Mouse (Mus musculus) heart, embryonic 15.5 days (tissue): ENCODE results near the gene Lgals3bp. TPM values are rescaled to one million over a fixed set of nuclear protein-coding genes. Genes with fewer than 3 reads are reported as not detected.
A peak's percentile ranks its signal among the peaks of the same experiment; 100 is the strongest.

Experiments
- ATAC-seq: fragments of 200-750 bp; cut with Nextera tagmentation; replicated peaks from 2 replicates; pipeline ENCODE4 v1.8.0; 2017; ENCODE audit warnings: low read depth, moderate TSS enrichment; ENCODE audit not compliant: insufficient number of reproducible peaks, insufficient read depth, low FRiP score
- H3K27ac ChIP-seq: fragments of 300-500 bp; sonication (generic); 2 replicates; pipeline ENCODE4 v1.5.1; 2015; ENCODE audit warnings: mild to moderate bottlenecking, inconsistent platforms
- H3K27me3 ChIP-seq: fragments of 300-500 bp; sonication (generic); 2 replicates; pipeline ENCODE4 v1.6.1; 2015; ENCODE audit warnings: inconsistent platforms
- H3K36me3 ChIP-seq: fragments of 300-500 bp; sonication (generic); 2 replicates; pipeline ENCODE4 v1.6.1; 2015; ENCODE audit warnings: mild to moderate bottlenecking, inconsistent platforms
- H3K4me1 ChIP-seq: fragments of 300-500 bp; sonication (generic); replicated peaks from 2 replicates; pipeline ENCODE4 v1.6.1; 2015; ENCODE audit warnings: inconsistent platforms
- H3K4me2 ChIP-seq: fragments of 300-500 bp; sonication (generic); 2 replicates; pipeline ENCODE4 v1.6.1; 2015; ENCODE audit warnings: inconsistent platforms, mild to moderate bottlenecking, moderate library complexity
- H3K4me3 ChIP-seq: fragments of 300-500 bp; sonication (generic); 2 replicates; pipeline ENCODE4 v1.5.1; 2015; ENCODE audit warnings: mild to moderate bottlenecking, inconsistent platforms
- H3K9ac ChIP-seq: fragments of 300-500 bp; sonication (generic); 2 replicates; pipeline ENCODE4 v1.6.1; 2015; ENCODE audit warnings: mild to moderate bottlenecking, inconsistent platforms
- H3K9me3 ChIP-seq: fragments of 300-500 bp; sonication (generic); replicated peaks from 2 replicates; pipeline ENCODE4 v1.6.1; 2016; ENCODE audit warnings: inconsistent platforms
- WGBS: fragments of 180-500 bp; shearing (Covaris S2); methylation state at CpG from one replicate; pipeline ENCODE4 v1.1.7; 2015; ENCODE audit warnings: mixed read lengths; 5-methylcytosine and 5-hydroxymethylcytosine counted together
- polyA plus RNA-seq: library from polyadenylated mRNA; unstranded; fragments of >200 nt; fragmentation: Nextera tagmentation; extraction: Ambion mirVana; gene quantifications from 2 replicates; pipeline ENCODE4 v1.2.1, GENCODE M21; 2015

Lgals3bp gene
- polyA plus RNA-seq = 9.6 and 20.7 TPM in 2 replicates

- no peak; the same call in 1 of the 2 replicates for ATAC-seq
Measured at GRCm38 (mm10) chr11:118401760-118402280, at the start of gene Lgals3bp. Lgals3bp (minus strand) TSS chr11:118402092.

GRCm38 (mm10) chr11:118451211-118451610, 49.3 kb upstream of the Lgals3bp start:
- no peaks in the 10 kb centered on the region for H3K36me3 ChIP-seq
- H3K4me1 ChIP-seq = no peaks in the 10 kb centered on the region
- no peak overlapping the region for H3K9ac ChIP-seq
- 83% methylated on average over 6 of the region's 6 CpGs for WGBS
- H3K4me3 ChIP-seq = no peak overlapping the region
- H3K4me2 ChIP-seq = no peak overlapping the region
- H3K27me3 ChIP-seq = peaks cover 3% of the 10 kb centered on the region; the same call in 1 of the 2 replicates
- no peak overlapping the region for H3K27ac ChIP-seq
- no peak for ATAC-seq
- no peaks in the 10 kb centered on the region for H3K9me3 ChIP-seq

More at GRCm38 (mm10) chr11:118401760-118402280, at the start of gene Lgals3bp:
- 34% methylated on average over 7 of the region's 7 CpGs for WGBS
- peak within 1 kb of the TSS; percentile 19; the same call in 1 of the 2 replicates for H3K9ac ChIP-seq
- H3K27ac ChIP-seq = peak within 1 kb of the TSS; percentile 53
- peak within 1 kb of the TSS; percentile 36 for H3K4me2 ChIP-seq
- H3K4me3 ChIP-seq = peak within 1 kb of the TSS; percentile 13
- H3K9me3 ChIP-seq = no peaks in the 10 kb centered on the region
- H3K36me3 ChIP-seq = peaks cover 8% of the 10 kb centered on the region; the same call in 1 of the 2 replicates
- H3K27me3 ChIP-seq = no peaks in the 10 kb centered on the region
- H3K4me1 ChIP-seq = peaks cover 41% of the 10 kb centered on the region

DNA sequence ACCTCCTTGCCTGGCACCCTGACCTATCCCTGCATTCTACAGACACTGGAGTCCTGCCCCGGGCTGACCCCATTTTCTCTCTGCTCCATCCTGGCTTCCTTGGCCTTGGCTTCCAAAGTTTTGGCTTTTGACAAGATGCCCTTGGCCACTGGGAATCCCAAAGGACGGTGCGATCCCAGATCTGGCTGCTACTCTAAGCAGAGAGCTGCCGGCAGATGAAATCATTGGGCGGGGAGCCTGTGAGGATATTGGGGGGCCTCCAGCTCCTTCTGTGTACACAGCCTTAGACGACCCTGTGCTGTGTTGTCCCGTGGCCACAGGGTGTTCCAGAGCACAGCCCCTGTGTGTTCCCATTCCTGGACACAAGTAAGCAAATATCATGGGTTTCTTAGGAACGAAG, 46.5 kb upstream of the Lgals3bp start:
- H3K4me2 ChIP-seq = no peak overlapping the region
- ATAC-seq = no peak
- H3K4me1 ChIP-seq = no peaks in the 10 kb centered on the region
- 82% methylated on average over 8 of the region's 8 CpGs for WGBS
- no peaks in the 10 kb centered on the region for H3K36me3 ChIP-seq
- H3K27ac ChIP-seq = no peak overlapping the region
- H3K9ac ChIP-seq = no peak overlapping the region
- no peak overlapping the region for H3K4me3 ChIP-seq
- H3K27me3 ChIP-seq = peaks cover 3% of the 10 kb centered on the region; the same call in 1 of the 2 replicates
- no peaks in the 10 kb centered on the region for H3K9me3 ChIP-seq

GRCm38 (mm10) chr11:118447346-118447745, 45.5 kb upstream of the Lgals3bp start:
- no peak for ATAC-seq
- H3K9me3 ChIP-seq = no peaks in the 10 kb centered on the region
- H3K4me2 ChIP-seq = no peak overlapping the region
- H3K27me3 ChIP-seq = peaks cover 3% of the 10 kb centered on the region; the same call in 1 of the 2 replicates
- no peak overlapping the region for H3K9ac ChIP-seq
- WGBS = 58% methylated on average over 4 of the region's 4 CpGs
- H3K27ac ChIP-seq = no peak overlapping the region
- peaks cover 8% of the 10 kb centered on the region for H3K4me1 ChIP-seq
- H3K36me3 ChIP-seq = no peaks in the 10 kb centered on the region
- H3K4me3 ChIP-seq = no peak overlapping the region

GRCm38 (mm10) chr11:118445843-118446242, 44.0 kb upstream of the Lgals3bp start:
- no peak for ATAC-seq
- H3K4me1 ChIP-seq = peaks cover 10% of the 10 kb centered on the region
- 5% methylated on average over 3 of the region's 3 CpGs for WGBS

GRCm38 (mm10) chr11:118443201-118443970, 41.5 kb upstream of the Lgals3bp start:
- Histone ChIP-seq H3K27me3 (no peaks in the 10 kb centered on the region), H3K9me3 (no peaks in the 10 kb centered on the region), H3K4me3 (no peak overlapping the region), H3K27ac (no peak overlapping the region), H3K36me3 (no peaks in the 10 kb centered on the region), H3K4me1 (peaks cover 20% of the 10 kb centered on the region), H3K4me2 (0 out of 2 replicates have a peak overlapping the region, but pooled peaks have one; percentile 7), H3K9ac (no peak overlapping the region)
- WGBS = 29% methylated on average over 11 of the region's 11 CpGs
- ATAC-seq = no peak; the same call in 1 of the 2 replicates

More at GRCm38 (mm10) chr11:118445843-118446242, 44.0 kb upstream of the Lgals3bp start:
- H3K4me3 ChIP-seq = no peak overlapping the region
- H3K9ac ChIP-seq = no peak overlapping the region
- no peaks in the 10 kb centered on the region for H3K9me3 ChIP-seq
- peaks cover 3% of the 10 kb centered on the region; the same call in 1 of the 2 replicates for H3K27me3 ChIP-seq
- H3K4me2 ChIP-seq = no peak overlapping the region
- no peaks in the 10 kb centered on the region for H3K36me3 ChIP-seq
- no peak overlapping the region for H3K27ac ChIP-seq

DNA sequence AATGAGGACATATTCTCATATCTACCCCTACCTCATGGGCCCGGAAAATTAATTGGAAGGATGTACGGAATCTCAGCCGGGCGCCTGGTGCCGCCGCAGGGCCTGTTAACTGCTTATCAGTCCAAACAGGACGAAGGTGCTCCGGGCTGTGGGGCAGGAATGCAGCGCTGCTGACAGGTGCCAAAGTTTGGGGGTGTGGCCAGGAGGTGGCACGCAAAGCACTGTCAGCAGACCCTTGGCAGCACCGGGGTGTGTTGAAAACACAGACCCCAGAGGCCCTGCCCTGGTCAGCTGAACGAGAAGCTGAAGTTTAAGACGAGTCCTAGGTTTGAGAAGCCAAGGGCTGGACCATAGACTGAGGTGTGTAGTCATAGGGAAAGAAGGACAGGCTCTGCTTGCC, 40.8 kb upstream of the Lgals3bp start:
- ATAC-seq = no peak; the same call in 1 of the 2 replicates
- H3K4me3 ChIP-seq = no peak overlapping the region
- WGBS = 29% methylated on average over 13 of the region's 13 CpGs
- H3K9me3 ChIP-seq = no peaks in the 10 kb centered on the region
- H3K27me3 ChIP-seq = no peaks in the 10 kb centered on the region
- H3K9ac ChIP-seq = no peak overlapping the region
- peaks cover 23% of the 10 kb centered on the region for H3K4me1 ChIP-seq
- 0 out of 2 replicates have a peak overlapping the region, but pooled peaks have one; percentile 7 for H3K4me2 ChIP-seq
- H3K36me3 ChIP-seq = no peaks in the 10 kb centered on the region
- no peak overlapping the region for H3K27ac ChIP-seq

DNA sequence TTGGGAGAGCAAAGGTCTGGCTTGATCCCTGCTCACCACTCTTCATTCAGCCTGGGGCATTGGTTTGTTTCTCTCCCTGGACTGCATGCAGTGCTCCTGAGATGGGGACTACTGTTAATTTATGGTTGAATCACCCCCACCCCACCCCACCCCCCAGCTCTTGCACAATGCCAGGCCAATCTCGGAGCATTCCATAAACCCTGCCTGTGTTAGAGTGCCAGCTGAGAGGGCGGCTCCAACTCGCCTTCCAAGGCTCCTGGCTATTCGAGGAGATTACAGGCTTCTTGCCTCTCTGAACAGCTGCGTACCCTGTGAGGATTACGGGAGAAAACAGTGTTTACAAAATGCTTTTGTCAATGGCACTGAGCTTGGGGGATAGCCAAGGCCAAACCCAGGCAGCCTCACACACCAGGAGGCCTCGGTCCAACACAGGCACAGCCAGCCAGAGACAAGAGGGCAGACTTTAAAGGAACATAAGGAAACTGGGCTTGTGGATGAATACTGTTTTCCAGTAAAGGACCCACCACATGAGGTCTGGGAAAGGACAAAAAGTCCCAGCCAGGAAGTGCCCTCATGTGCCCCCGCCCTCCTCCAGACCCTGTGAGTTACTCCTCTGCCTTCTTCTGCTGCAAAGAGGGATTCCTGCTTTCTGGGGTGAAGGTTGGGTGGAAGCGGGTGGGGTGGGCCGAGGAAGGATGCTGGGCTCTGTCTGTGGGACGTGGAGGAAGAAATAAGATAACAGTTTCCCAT, 36.9 kb upstream of the Lgals3bp start:
- no peak overlapping the region for H3K9ac ChIP-seq
- H3K27ac ChIP-seq = peak overlapping the region; percentile 72
- no peaks in the 10 kb centered on the region for H3K27me3 ChIP-seq
- peaks cover 33% of the 10 kb centered on the region for H3K4me1 ChIP-seq
- no peak overlapping the region for H3K4me3 ChIP-seq
- no peak overlapping the region for H3K4me2 ChIP-seq
- ATAC-seq = no peak; the same call in 1 of the 2 replicates
- no peaks in the 10 kb centered on the region for H3K36me3 ChIP-seq
- WGBS = 32% methylated on average over 11 of the region's 11 CpGs
- no peaks in the 10 kb centered on the region for H3K9me3 ChIP-seq

- Histone ChIP-seq H3K36me3 (no peaks in the 10 kb centered on the region), H3K4me2 (no peak overlapping the region), H3K27ac (no peak overlapping the region), H3K27me3 (no peaks in the 10 kb centered on the region), H3K4me3 (no peak overlapping the region), H3K4me1 (peaks cover 38% of the 10 kb centered on the region), H3K9me3 (no peaks in the 10 kb centered on the region), H3K9ac (no peak overlapping the region)
- WGBS = 28% methylated on average over 6 of the region's 6 CpGs
- ATAC-seq = no peak
Measured at GRCm38 (mm10) chr11:118436471-118436935, 34.6 kb upstream of the Lgals3bp start.

DNA sequence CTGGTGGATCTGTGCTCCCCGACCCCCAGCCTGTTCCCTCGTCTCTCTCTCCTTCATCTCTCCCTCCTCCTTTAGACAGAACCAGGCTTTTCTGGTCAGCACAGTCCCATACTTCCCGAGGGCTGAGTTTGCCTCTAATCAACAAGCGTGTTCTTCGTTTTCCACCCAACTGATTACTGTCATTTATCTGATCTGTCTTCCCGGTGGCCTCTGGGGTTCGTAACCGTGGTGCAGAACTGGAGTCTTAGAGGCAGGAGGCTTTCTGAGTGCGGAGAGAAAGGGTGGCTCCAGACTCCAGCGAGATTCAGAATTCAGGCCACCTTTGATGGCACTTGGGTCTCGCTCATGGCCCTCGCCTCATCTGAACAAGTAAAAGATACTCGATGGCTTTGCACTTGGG, 32.2 kb upstream of the Lgals3bp start:
- H3K27ac ChIP-seq = peak overlapping the region; percentile 62
- WGBS = 29% methylated on average over 13 of the region's 13 CpGs
- H3K9ac ChIP-seq = peak overlapping the region; percentile 26
- H3K4me2 ChIP-seq = peak overlapping the region; percentile 58
- no peaks in the 10 kb centered on the region for H3K36me3 ChIP-seq
- H3K4me1 ChIP-seq = peaks cover 53% of the 10 kb centered on the region
- peak overlapping the region; percentile 38 for H3K4me3 ChIP-seq
- ATAC-seq = no peak
- no peaks in the 10 kb centered on the region for H3K9me3 ChIP-seq
- H3K27me3 ChIP-seq = no peaks in the 10 kb centered on the region; the same call in 1 of the 2 replicates

DNA sequence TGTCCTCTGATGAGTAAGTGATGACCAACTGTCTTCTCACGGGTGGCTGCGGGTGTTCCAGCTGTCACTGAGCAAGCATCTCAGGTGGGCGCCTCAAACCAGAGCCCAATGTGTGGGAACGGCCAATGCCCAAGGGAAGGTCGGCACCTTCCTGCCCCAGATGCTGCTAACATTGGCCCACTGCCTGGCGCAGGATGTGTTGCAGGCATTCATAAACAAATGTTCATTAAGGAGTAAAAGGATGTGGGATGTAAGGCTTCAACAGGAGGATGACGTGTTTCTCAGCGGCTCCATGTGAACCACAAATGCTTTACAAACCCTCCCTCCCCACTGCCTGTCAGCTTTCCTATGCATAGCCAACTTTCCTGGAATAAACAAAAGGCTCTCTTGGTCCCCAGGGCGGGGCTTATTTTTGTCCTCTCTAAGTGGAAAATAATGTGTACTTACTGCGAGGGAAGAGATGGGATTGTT, 31.5 kb upstream of the Lgals3bp start:
- Histone ChIP-seq H3K9ac (peak overlapping the region; percentile 26), H3K27ac (peak overlapping the region; percentile 62), H3K27me3 (no peaks in the 10 kb centered on the region; the same call in 1 of the 2 replicates), H3K4me1 (peaks cover 53% of the 10 kb centered on the region), H3K9me3 (no peaks in the 10 kb centered on the region), H3K4me3 (peak overlapping the region; percentile 38), H3K4me2 (peak overlapping the region; percentile 58), H3K36me3 (no peaks in the 10 kb centered on the region)
- 52% methylated on average over 10 of the region's 10 CpGs for WGBS
- no peak for ATAC-seq
